Mouse (Mus musculus) neural tube, embryonic 14.5 days (tissue): ENCODE data around the gene Mmp19. TPM values are rescaled to one million over a fixed set of nuclear protein-coding genes. Genes with fewer than 3 reads are reported as not detected.
A peak's percentile ranks its signal among the peaks of the same experiment; 100 is the strongest.

Source experiments
- ATAC-seq: fragments of 200-750 bp; cut with Nextera tagmentation; 2 replicates; pipeline ENCODE4 v1.8.0; 2017; ENCODE audit warnings: low read depth, mild to moderate bottlenecking, moderate TSS enrichment, moderate library complexity
- H3K27ac ChIP-seq: fragments of 300-500 bp; sonication (generic); 2 replicates; pipeline ENCODE4 v1.5.1; 2014; ENCODE audit warnings: low read depth, mild to moderate bottlenecking, control low read depth, low read length, moderate library complexity, mixed read lengths
- H3K27me3 ChIP-seq: fragments of 300-500 bp; sonication (generic); 2 replicates; pipeline ENCODE4 v1.6.1; 2014; ENCODE audit warnings: low read length; ENCODE audit not compliant: control insufficient read depth, insufficient read depth
- H3K36me3 ChIP-seq: fragments of 300-500 bp; sonication (generic); 2 replicates; pipeline ENCODE4 v1.6.1; 2014; ENCODE audit warnings: low read length, mixed read lengths; ENCODE audit not compliant: control insufficient read depth, insufficient read depth
- H3K4me1 ChIP-seq: fragments of 300-500 bp; sonication (generic); 2 replicates; pipeline ENCODE4 v1.6.1; 2014; ENCODE audit warnings: low read length; ENCODE audit not compliant: control insufficient read depth, insufficient read depth
- H3K4me2 ChIP-seq: fragments of 300-500 bp; sonication (generic); 2 replicates; pipeline ENCODE4 v1.6.1; 2014; ENCODE audit warnings: mild to moderate bottlenecking, low read depth, low read length, control low read depth
- H3K4me3 ChIP-seq: fragments of 300-500 bp; sonication (generic); 2 replicates; pipeline ENCODE4 v1.5.1; 2014; ENCODE audit warnings: low read depth, low read length, control low read depth, mixed read lengths
- H3K9ac ChIP-seq: fragments of 300-500 bp; sonication (generic); replicated peaks from 2 replicates; pipeline ENCODE4 v1.6.1; 2014; ENCODE audit warnings: low read depth, mild to moderate bottlenecking, control low read depth, low read length, mixed read lengths
- H3K9me3 ChIP-seq: fragments of 300-500 bp; sonication (generic); 2 replicates; pipeline ENCODE4 v1.6.1; 2016; ENCODE audit warnings: low read length; ENCODE audit not compliant: control insufficient read depth
- WGBS: fragments of 180-500 bp; shearing (Covaris S2); extraction: QIAGEN DNeasy Blood & Tissue Kit; methylation state at CpG from one replicate; pipeline ENCODE4 v1.1.7; 2014; 5-methylcytosine and 5-hydroxymethylcytosine counted together
- polyA plus RNA-seq: library from polyadenylated mRNA; unstranded; fragments of >200 nt; fragmentation: Nextera tagmentation; extraction: Ambion mirVana; gene quantifications from 2 replicates; pipeline ENCODE4 v1.2.1, GENCODE M21; 2014

Mmp19 gene
- polyA plus RNA-seq, 1 experiment from 2014 or later = 0.70 TPM

- no peak overlapping the region for H3K4me2 ChIP-seq
- H3K36me3 ChIP-seq = peaks cover 3% of the 10 kb centered on the region; the same call in 1 of the 2 replicates
- H3K27me3 ChIP-seq = no peaks in the 10 kb centered on the region
- H3K27ac ChIP-seq = no peak overlapping the region
- no peak overlapping the region for H3K9ac ChIP-seq
- no peaks in the 10 kb centered on the region for H3K9me3 ChIP-seq
- no peaks in the 10 kb centered on the region for H3K4me1 ChIP-seq
- no peak overlapping the region for H3K4me3 ChIP-seq
- WGBS = 89% methylated on average over 5 of the region's 5 CpGs
- no peak for ATAC-seq
Observed at GRCm38 (mm10) chr10:128794391-128794790, 3.7 kb downstream of the Mmp19 start.

GRCm38 (mm10) chr10:128795581-128795980, 4.9 kb downstream of the Mmp19 start:
- no peak for ATAC-seq
- Histone ChIP-seq H3K36me3 (peaks cover 3% of the 10 kb centered on the region; the same call in 1 of the 2 replicates), H3K9ac (no peak overlapping the region), H3K27ac (no peak overlapping the region), H3K4me3 (no peak overlapping the region), H3K9me3 (no peaks in the 10 kb centered on the region), H3K4me1 (no peaks in the 10 kb centered on the region), H3K4me2 (no peak overlapping the region), H3K27me3 (no peaks in the 10 kb centered on the region)
- 87% methylated on average over 3 of the region's 3 CpGs for WGBS

GRCm38 (mm10) chr10:128798676-128799075, 8.0 kb downstream of the Mmp19 start:
- Histone ChIP-seq H3K4me2 (no peak overlapping the region), H3K27me3 (no peaks in the 10 kb centered on the region), H3K9ac (no peak overlapping the region), H3K4me3 (no peak overlapping the region), H3K9me3 (no peaks in the 10 kb centered on the region), H3K36me3 (peaks cover 10% of the 10 kb centered on the region; the same call in 1 of the 2 replicates), H3K27ac (no peak overlapping the region), H3K4me1 (peaks cover 8% of the 10 kb centered on the region; the same call in 1 of the 2 replicates)
- 96% methylated on average over 8 of the region's 8 CpGs for WGBS
- ATAC-seq = no peak

- Histone ChIP-seq H3K4me2 (no peak overlapping the region), H3K4me3 (no peak overlapping the region), H3K4me1 (peaks cover 19% of the 10 kb centered on the region), H3K27ac (no peak overlapping the region), H3K27me3 (no peaks in the 10 kb centered on the region; the same call in 1 of the 2 replicates), H3K9me3 (no peaks in the 10 kb centered on the region), H3K36me3 (peaks cover 10% of the 10 kb centered on the region; the same call in 1 of the 2 replicates), H3K9ac (no peak overlapping the region)
- no peak for ATAC-seq
- 91% methylated on average over 16 of the region's 16 CpGs for WGBS
Observed at GRCm38 (mm10) chr10:128801981-128802495, 11.3 kb downstream of the Mmp19 start.

GRCm38 (mm10) chr10:128802956-128803355, 12.2 kb downstream of the Mmp19 start:
- peak overlapping the region; percentile 82; the same call in 1 of the 2 replicates for H3K9ac ChIP-seq
- H3K4me3 ChIP-seq = peak overlapping the region; percentile 78; the same call in 1 of the 2 replicates
- peaks cover 29% of the 10 kb centered on the region for H3K4me1 ChIP-seq
- H3K27ac ChIP-seq = no peak overlapping the region
- H3K9me3 ChIP-seq = no peaks in the 10 kb centered on the region
- H3K4me2 ChIP-seq = peak overlapping the region; percentile 57
- WGBS = 71% methylated on average over 4 of the region's 4 CpGs
- no peaks in the 10 kb centered on the region; the same call in 1 of the 2 replicates for H3K27me3 ChIP-seq
- no peak for ATAC-seq
- H3K36me3 ChIP-seq = peaks cover 9% of the 10 kb centered on the region; the same call in 1 of the 2 replicates

GRCm38 (mm10) chr10:128803361-128803760, 12.7 kb downstream of the Mmp19 start:
- H3K9me3 ChIP-seq = no peaks in the 10 kb centered on the region
- H3K4me3 ChIP-seq = peak overlapping the region; percentile 78
- ATAC-seq = no peak
- H3K27me3 ChIP-seq = no peaks in the 10 kb centered on the region; the same call in 1 of the 2 replicates
- no peak overlapping the region; the same call in 1 of the 2 replicates for H3K27ac ChIP-seq
- H3K9ac ChIP-seq = peak overlapping the region; percentile 82
- WGBS = 19% methylated on average over 6 of the region's 6 CpGs
- H3K36me3 ChIP-seq = peaks cover 8% of the 10 kb centered on the region; the same call in 1 of the 2 replicates
- H3K4me2 ChIP-seq = peak overlapping the region; percentile 57
- H3K4me1 ChIP-seq = peaks cover 31% of the 10 kb centered on the region

GRCm38 (mm10) chr10:128803771-128804270, 13.1 kb downstream of the Mmp19 start, which contains the start of gene Dnajc14:
Gene Dnajc14 (plus strand): TSS chr10:128804062.
- no peaks in the 10 kb centered on the region for H3K9me3 ChIP-seq
- no peaks in the 10 kb centered on the region; the same call in 1 of the 2 replicates for H3K27me3 ChIP-seq
- ATAC-seq = peak; percentile 9
- peaks cover 36% of the 10 kb centered on the region for H3K4me1 ChIP-seq
- H3K27ac ChIP-seq = peak within 1 kb of the TSS; percentile 97
- H3K4me3 ChIP-seq = peak within 1 kb of the TSS; percentile 78
- H3K36me3 ChIP-seq = peaks cover 8% of the 10 kb centered on the region; the same call in 1 of the 2 replicates
- H3K9ac ChIP-seq = peak within 1 kb of the TSS; percentile 82
- peak within 1 kb of the TSS; percentile 57 for H3K4me2 ChIP-seq
- 0% methylated on average over 14 of the region's 14 CpGs for WGBS

GRCm38 (mm10) chr10:128804271-128805091, 13.8 kb downstream of the Mmp19 start, which contains the start of gene Tmem198b:
Gene Tmem198b (minus strand): TSS chr10:128804370.
- peak within 1 kb of the TSS; percentile 57 for H3K4me2 ChIP-seq

More at GRCm38 (mm10) chr10:128804271-128805091, 13.8 kb downstream of the Mmp19 start, which contains the start of gene Tmem198b:
- Histone ChIP-seq H3K36me3 (peaks cover 8% of the 10 kb centered on the region), H3K4me3 (peak within 1 kb of the TSS; percentile 78), H3K9ac (peak within 1 kb of the TSS; percentile 82), H3K27me3 (no peaks in the 10 kb centered on the region; the same call in 1 of the 2 replicates), H3K4me1 (peaks cover 42% of the 10 kb centered on the region), H3K27ac (peak within 1 kb of the TSS; percentile 97), H3K9me3 (no peaks in the 10 kb centered on the region)
- under 1% methylated on average over 28 of the region's 28 CpGs for whole genome bisulfite sequencing
- ATAC-seq = peak; percentile 74
